In the genomic region with DNA sequence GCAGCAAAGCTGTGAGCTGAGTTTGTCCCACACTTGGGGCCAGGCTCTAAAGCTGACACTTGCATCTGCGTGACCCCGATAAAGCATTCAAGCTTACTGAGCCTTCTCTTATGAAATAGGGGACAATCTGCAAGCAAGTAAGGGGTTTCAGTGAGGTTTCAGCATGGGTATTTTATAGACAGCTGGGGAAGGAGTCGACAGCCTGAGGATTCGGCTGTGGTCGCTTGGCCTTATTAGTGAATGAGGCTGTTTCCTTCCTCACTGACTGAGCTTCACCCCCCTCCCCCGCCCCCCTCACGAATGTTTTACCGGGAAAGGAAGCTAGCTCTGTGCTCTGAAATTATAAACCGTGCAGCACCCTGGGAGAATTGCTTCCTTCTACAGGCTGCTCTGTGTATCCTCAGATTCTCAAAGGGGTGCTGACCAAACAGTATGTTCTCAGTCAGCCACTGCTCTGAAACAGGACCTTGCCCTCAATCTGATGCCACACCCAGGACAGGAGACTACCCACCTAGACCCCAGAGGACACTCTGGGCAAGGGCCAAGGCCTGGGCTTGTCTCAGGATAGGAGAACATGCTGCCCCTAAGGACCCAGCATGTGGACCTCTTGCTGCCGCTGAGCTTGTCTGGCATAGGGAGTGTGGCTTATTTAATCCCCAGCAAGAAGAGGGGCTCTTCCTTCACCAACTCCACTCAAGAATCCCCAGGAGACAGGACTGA, we compare ENCODE assay signal across 21 mouse cellular contexts. TPM values are rescaled to one million over a fixed set of nuclear protein-coding genes. Genes with fewer than 3 reads are reported as not detected.
DNase-seq lines count a peak whose midpoint lies in the region; ATAC-seq and TF ChIP-seq lines count a peak whose summit lies in the region.
"Had no signal": no experiment of that assay in that cellular context is flagged by ENCODE, and none has a peak within 500 bp of the region (broad histone marks: within the 10 kb centered on the region; RNA-seq: fewer than 3 reads in every experiment).

No protein-coding gene starts in this region.

- TF ChIP-seq EP300 in liver, embryonic 14.5 days (IDR thresholded peaks at IDR 0.05; ENCODE audit: low read depth), result no peak

- H3K9ac ChIP-seq in hindbrain, embryonic 12.5 days, result 0 out of 2 replicates have a peak overlapping the region, but pooled peaks have one; percentile 28
- H3K9ac ChIP-seq in hindbrain, embryonic 13.5 days, result no peak overlapping the region
- 0 out of 2 replicates have a peak overlapping the region, but pooled peaks have one; percentile 16 for H3K9ac ChIP-seq in lung, embryonic 16.5 days (ENCODE audit: low read length)
- no peak overlapping the region for H3K9ac ChIP-seq in liver, embryonic 14.5 days (replicated peaks)
- H3K9ac ChIP-seq: embryonic facial prominence, embryonic 13.5 days; limb, embryonic 13.5 days; midbrain, embryonic 12.5 days; neural tube, embryonic 15.5 days; stomach, embryonic 15.5 days had no signal

- DNase-seq in lung, postnatal 4 days, result no peak
- DNase-seq in liver, embryonic 14.5 days (ENCODE audit: low read depth in 3 of 3, low spot score in 3 of 3), result peak in 2 of 3 experiments; percentile 40 to 49
- no peak for DNase-seq in thymus, postnatal 14 days
- DNase-seq: cerebellum, postnatal 36 days; gastrocnemius, postnatal 36 days; heart, postnatal 10 days; retina, postnatal 1 day; spleen, adult 18-20 months had no signal

- no peak overlapping the region for H3K4me2 ChIP-seq in hindbrain, embryonic 12.5 days (replicated peaks)
- H3K4me2 ChIP-seq in hindbrain, embryonic 13.5 days, result no peak overlapping the region
- H3K4me2 ChIP-seq in lung, embryonic 16.5 days (ENCODE audit: low read depth, low read length), result no peak overlapping the region
- no peak overlapping the region for H3K4me2 ChIP-seq in liver, embryonic 14.5 days (ENCODE audit: low read depth)
- H3K4me2 ChIP-seq: embryonic facial prominence, embryonic 13.5 days; limb, embryonic 13.5 days; midbrain, embryonic 12.5 days; neural tube, embryonic 15.5 days; stomach, embryonic 15.5 days had no signal

- 0 out of 2 replicates have a peak overlapping the region, but pooled peaks have one; percentile 12 for H3K27ac ChIP-seq in hindbrain, embryonic 12.5 days
- no peak overlapping the region for H3K27ac ChIP-seq in hindbrain, embryonic 13.5 days
- H3K27ac ChIP-seq in lung, embryonic 16.5 days (ENCODE audit: low read length), result peak overlapping the region; percentile 5
- no peak overlapping the region for H3K27ac ChIP-seq in liver, embryonic 14.5 days
- H3K27ac ChIP-seq: embryonic facial prominence, embryonic 13.5 days; limb, embryonic 13.5 days; midbrain, embryonic 12.5 days; neural tube, embryonic 15.5 days; stomach, embryonic 15.5 days had no signal

- 88% methylated on average over 10 of the region's 10 CpGs for WGBS in hindbrain, embryonic 12.5 days
- WGBS in hindbrain, embryonic 13.5 days, result 88% methylated on average over 10 of the region's 10 CpGs
- 70% methylated on average over 10 of the region's 10 CpGs for WGBS in lung, embryonic 16.5 days
- 25% methylated on average over 10 of the region's 10 CpGs for whole genome bisulfite sequencing in liver, embryonic 14.5 days (ENCODE audit: insufficient replicate concordance)

- H3K9me3 ChIP-seq in hindbrain, embryonic 12.5 days (replicated peaks), result no peaks in the 10 kb centered on the region
- no peaks in the 10 kb centered on the region for H3K9me3 ChIP-seq in hindbrain, embryonic 13.5 days
- H3K9me3 ChIP-seq in lung, embryonic 16.5 days (ENCODE audit: control insufficient read depth, low read length), result no peaks in the 10 kb centered on the region
- H3K9me3 ChIP-seq in liver, embryonic 14.5 days (ENCODE audit: control insufficient read depth, low read length), result no peaks in the 10 kb centered on the region
- H3K9me3 ChIP-seq: embryonic facial prominence, embryonic 13.5 days; limb, embryonic 13.5 days; midbrain, embryonic 12.5 days; neural tube, embryonic 15.5 days; stomach, embryonic 15.5 days had no signal

- H3K36me3 ChIP-seq in hindbrain, embryonic 12.5 days, result peaks cover 66% of the 10 kb centered on the region
- H3K36me3 ChIP-seq in hindbrain, embryonic 13.5 days, result peaks cover 85% of the 10 kb centered on the region
- H3K36me3 ChIP-seq in lung, embryonic 16.5 days (ENCODE audit: control insufficient read depth, insufficient read depth, low read length), result 0 out of 2 replicates have a peak, but pooled peaks cover 2% of the 10 kb centered on the region
- no peaks in the 10 kb centered on the region for H3K36me3 ChIP-seq in liver, embryonic 14.5 days (replicated peaks; ENCODE audit: control insufficient read depth, insufficient read depth, low read depth)

- ATAC-seq in hindbrain, embryonic 12.5 days (ENCODE audit: low FRiP score), result no peak
- ATAC-seq in hindbrain, embryonic 13.5 days (ENCODE audit: low FRiP score), result no peak
- ATAC-seq in lung, embryonic 16.5 days (ENCODE audit: low read depth), result no peak
- peak; percentile 31 for ATAC-seq in common myeloid progenitor, adult 5-6 weeks (replicated peaks; ENCODE audit: low read depth, poor library complexity, severe bottlenecking)
- no peak for ATAC-seq in liver, embryonic 14.5 days (ENCODE audit: insufficient read depth)
- ATAC-seq: inflammation-experienced regulatory T-cells, adult 6 months; Patski had no signal

- H3K4me1 ChIP-seq in hindbrain, embryonic 12.5 days, result no peaks in the 10 kb centered on the region
- no peaks in the 10 kb centered on the region for H3K4me1 ChIP-seq in hindbrain, embryonic 13.5 days (replicated peaks)
- H3K4me1 ChIP-seq in lung, embryonic 16.5 days (replicated peaks; ENCODE audit: control insufficient read depth, insufficient read depth, low read length), result no peaks in the 10 kb centered on the region
- peaks cover 5 to 17% of the 10 kb centered on the region in 2 experiments for H3K4me1 ChIP-seq in liver, embryonic 14.5 days (replicated peaks; ENCODE audit: control insufficient read depth in 2 of 2, insufficient read depth in 2 of 2, low read length in 1 of 2)
- H3K4me1 ChIP-seq: embryonic facial prominence, embryonic 13.5 days; limb, embryonic 13.5 days; midbrain, embryonic 12.5 days; stomach, embryonic 15.5 days had no signal

- no peaks in the 10 kb centered on the region for H3K27me3 ChIP-seq in hindbrain, embryonic 12.5 days
- no peaks in the 10 kb centered on the region for H3K27me3 ChIP-seq in hindbrain, embryonic 13.5 days
- no peaks in the 10 kb centered on the region for H3K27me3 ChIP-seq in lung, embryonic 16.5 days (ENCODE audit: control insufficient read depth, insufficient read depth, low read depth, low read length)
- no peaks in the 10 kb centered on the region for H3K27me3 ChIP-seq in liver, embryonic 14.5 days (ENCODE audit: control insufficient read depth, insufficient read depth, low read length)
- H3K27me3 ChIP-seq: embryonic facial prominence, embryonic 13.5 days; limb, embryonic 13.5 days; midbrain, embryonic 12.5 days; neural tube, embryonic 15.5 days; Patski; stomach, embryonic 15.5 days had no signal

- no peak for TF ChIP-seq CTCF in liver, embryonic 14.5 days (IDR thresholded peaks at IDR 0.05; ENCODE audit: low read depth)

- no peak overlapping the region for H3K4me3 ChIP-seq in hindbrain, embryonic 12.5 days
- no peak overlapping the region for H3K4me3 ChIP-seq in hindbrain, embryonic 13.5 days
- H3K4me3 ChIP-seq in lung, embryonic 16.5 days (ENCODE audit: low read length), result no peak overlapping the region
- H3K4me3 ChIP-seq in liver, embryonic 14.5 days (ENCODE audit: insufficient read depth in 1 of 2, low read depth in 2 of 2, low read length in 2 of 2), result no peak overlapping the region
- H3K4me3 ChIP-seq: embryonic facial prominence, embryonic 13.5 days; limb, embryonic 13.5 days; midbrain, embryonic 12.5 days; neural tube, embryonic 15.5 days; stomach, embryonic 15.5 days had no signal

RNA-seq across cellular contexts. Expression of gene Capn15, which starts 20.3 kb away (rescaled TPM):
- 32.5 and 32.6 TPM in 2 replicates for polyA plus RNA-seq in hindbrain, embryonic 12.5 days (2016; fragmentation: Nextera tagmentation; extraction: Ambion mirVana)
- 20.4 and 21.6 TPM in 2 replicates for polyA plus RNA-seq in hindbrain, embryonic 13.5 days (2015; fragmentation: Nextera tagmentation; extraction: Ambion mirVana)
- 21.1 TPM in 2 replicates for polyA plus RNA-seq in lung, embryonic 16.5 days (2015; fragmentation: Nextera tagmentation; extraction: Ambion mirVana)
- 4.1 and 4.6 TPM in 2 replicates for total RNA-seq in common myeloid progenitor, adult 5-6 weeks (2017)
- 7.7 and 9.0 TPM in 2 replicates for polyA plus RNA-seq in liver, embryonic 14.5 days (2012; rRNA removed)
- 8.3 and 11.8 TPM in 2 replicates for polyA plus RNA-seq in liver, embryonic 14.5 days (2014; fragmentation: Nextera tagmentation; extraction: Ambion mirVana)

RNA-seq across cellular contexts. Expression of gene A930017K11Rik, which starts 53.5 kb away (rescaled TPM):
- 0.17 and 0.18 TPM in 2 replicates for polyA plus RNA-seq in hindbrain, embryonic 12.5 days (2016; fragmentation: Nextera tagmentation; extraction: Ambion mirVana)
- polyA plus RNA-seq in hindbrain, embryonic 13.5 days (2015; fragmentation: Nextera tagmentation; extraction: Ambion mirVana), result 0.56 and 0.77 TPM in 2 replicates
- polyA plus RNA-seq in lung, embryonic 16.5 days (2015; fragmentation: Nextera tagmentation; extraction: Ambion mirVana), result 0.08 and 0.16 TPM in 2 replicates
- not detected in 2 replicates for total RNA-seq in common myeloid progenitor, adult 5-6 weeks (2017)
- 0.16 and 0.24 TPM in 2 replicates for polyA plus RNA-seq in liver, embryonic 14.5 days (2012; rRNA removed)
- 0.13 and 0.37 TPM in 2 replicates for polyA plus RNA-seq in liver, embryonic 14.5 days (2014; fragmentation: Nextera tagmentation; extraction: Ambion mirVana)
- total RNA-seq: gastrocnemius, postnatal 36 days; heart, postnatal 10 days had no signal
- polyA plus RNA-seq: forebrain, embryonic 11.5 days; inflammation-experienced regulatory T-cells, adult 6 months; thymus, postnatal 0 days had no signal

Comparison
In these comparisons a context has a peak if more than half of its experiments do, and no peak if none do; other contexts are left out.
1. H3K27ac ChIP-seq: peak in hindbrain, embryonic 12.5 days (single experiment) and lung, embryonic 16.5 days (single experiment); none in hindbrain, embryonic 13.5 days (single experiment) and liver, embryonic 14.5 days (single experiment).
2. H3K9ac ChIP-seq: peak in hindbrain, embryonic 12.5 days (single experiment) and lung, embryonic 16.5 days (single experiment); none in hindbrain, embryonic 13.5 days (single experiment) and liver, embryonic 14.5 days (single experiment).
3. DNase-seq: peak in liver, embryonic 14.5 days (2 of 3); none in lung, postnatal 4 days (0 of 2) and thymus, postnatal 14 days (single experiment).